Mouse (Mus musculus) left cerebral cortex, adult 8-10 months (tissue): ENCODE data around the gene Obp1b. TPM values are rescaled to one million over a fixed set of nuclear protein-coding genes. Genes with fewer than 3 reads are reported as not detected.
"Not testable (repeated sequence)": the region's sequence is repeated elsewhere in the genome, so short reads cannot be mapped to it uniquely, and the experiment has no call there.

Source experiments
- DNase-seq, 2 experiments: peaks; one replicate each; pipeline ENCODE4 v3.0.0; 2022; ENCODE audit warnings: low spot score in 2 of 2
- total RNA-seq, 4 experiments: library from RNA; stranded (reverse); gene quantifications; 2 replicates each; pipeline ENCODE4 v1.2.4; 2022

Obp1b gene
- not detected for total RNA-seq

DNA sequence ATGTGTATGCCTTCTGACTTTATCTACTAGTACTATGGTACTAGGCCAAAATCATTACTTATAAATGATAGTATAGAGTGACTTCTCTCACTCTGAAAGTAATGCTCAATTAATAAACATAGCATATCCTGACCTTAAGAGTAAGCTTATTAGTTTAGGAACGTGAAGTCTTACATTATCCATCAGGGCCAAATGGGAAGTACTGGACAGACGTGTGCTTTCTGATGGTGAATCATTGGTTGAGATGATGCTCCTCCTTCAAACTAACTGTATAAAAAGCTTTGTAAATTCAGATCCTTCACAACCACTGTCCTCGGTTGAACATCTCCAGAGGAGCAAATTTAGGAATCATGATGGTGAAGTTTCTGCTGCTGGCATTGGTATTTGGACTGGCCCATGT, at the start of gene Obp1b:
Obp1b (plus strand) TSS at position 301 of the 400 bp plus-strand sequence.
- not testable (repeated sequence) for DNase-seq

DNA sequence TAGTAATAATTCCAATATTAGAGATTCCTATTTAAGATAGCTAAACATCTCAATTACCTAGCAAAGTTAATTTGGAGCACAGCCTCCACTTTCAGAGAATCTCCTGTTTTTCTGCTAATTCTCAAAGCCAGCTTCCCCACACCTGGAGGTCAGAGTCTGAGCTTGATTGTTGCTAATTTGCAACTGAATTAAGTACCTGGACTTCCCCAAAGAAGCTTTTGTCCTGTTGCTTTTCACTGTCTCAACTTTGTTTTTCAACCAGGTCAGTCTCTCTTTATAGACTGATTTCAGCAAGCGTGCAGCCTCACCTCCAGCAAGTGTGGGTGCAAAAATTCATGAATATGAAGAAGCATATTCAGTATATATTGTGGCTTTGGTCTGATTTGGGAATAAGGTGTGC, 15.6 kb downstream of the Obp1b start:
- not testable (repeated sequence) for DNase-seq

DNA sequence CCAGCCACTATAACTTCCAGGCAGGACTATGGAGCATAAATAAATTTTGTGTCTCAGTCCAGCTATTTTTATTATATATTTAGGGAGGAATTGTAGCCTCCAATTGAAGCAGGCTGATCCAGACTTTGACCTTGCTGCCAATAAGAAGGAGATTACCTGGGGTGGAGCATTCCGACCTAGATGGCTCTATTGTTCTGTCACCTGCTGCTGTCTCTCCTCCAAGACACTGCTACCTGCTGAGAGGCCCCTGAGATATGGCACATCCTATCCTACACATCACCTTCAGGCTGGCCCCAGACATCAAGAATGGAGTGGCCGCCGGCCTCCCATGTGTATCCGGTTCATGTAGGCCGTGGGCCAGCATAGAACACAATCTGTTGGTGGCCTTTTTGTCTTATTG, 16.3 kb downstream of the Obp1b start:
- DNase-seq: no peak

Other genes with a start within 250 kb of the Obp1b start
- not detected for gene Obp1a, start 95.4 kb upstream of the Obp1b start, total RNA-seq
- not detected for gene Gm5938, start 61.3 kb upstream of the Obp1b start, total RNA-seq
- not detected for gene Gm14743, start 59.1 kb downstream of the Obp1b start, total RNA-seq
- gene 4930480E11Rik, start 182.9 kb downstream of the Obp1b start, total RNA-seq: not detected